Mouse (Mus musculus): Measurements from ENCODE around the gene Phf14. TPM values are rescaled to one million over a fixed set of nuclear protein-coding genes. Genes with fewer than 3 reads are reported as not detected.

Gene Phf14
- total and polyA plus RNA-seq, 3 experiments: 25.7 to 58.7 (median 29.6) TPM

- Histone ChIP-seq H3K4me1 (ENCODE audit: control insufficient read depth in 1 of 2, insufficient read depth in 2 of 2, low read length in 2 of 2) (peaks cover 0 to 5% of the 10 kb centered on the region in 2 experiments; a peak in 2 of 4 replicates), H3K36me3 (ENCODE audit: control insufficient read depth in 1 of 2, insufficient read depth in 2 of 2, low read length in 2 of 2) (peaks cover 0 to 2% of the 10 kb centered on the region in 2 experiments; a peak in 2 of 4 replicates), H3K9ac (ENCODE audit: control insufficient read depth, low read depth, low read length, poor library complexity, severe bottlenecking) (no peak overlapping the region), H3K27ac (ENCODE audit: control insufficient read depth, low read depth, low read length) (no peak overlapping the region), H3K27me3 (ENCODE audit: control insufficient read depth in 1 of 2, insufficient read depth in 2 of 2, low read length in 2 of 2) (no peaks in the 10 kb centered on the region), H3K9me3 (replicated peaks; ENCODE audit: insufficient read depth, low read length) (no peaks in the 10 kb centered on the region), H3K4me3 (ENCODE audit: control insufficient read depth in 1 of 2, insufficient read depth in 1 of 2, low read depth in 2 of 2, low read length in 2 of 2) (no peak overlapping the region), H3K79me2 (ENCODE audit: control insufficient read depth, insufficient read depth, low read length, poor library complexity) (no peaks in the 10 kb centered on the region)
- TF ChIP-seq USF1 (IDR thresholded peaks at IDR 0.05; ENCODE audit: low read depth, low read length) (no peak), CTCF (IDR thresholded peaks at IDR 0.05 in 2 of 3, conservative IDR thresholded peaks at IDR 0.05 in 1 of 3; ENCODE audit: control insufficient read depth in 1 of 3, insufficient read depth in 1 of 3, low read depth in 2 of 3, low read length in 3 of 3, poor library complexity in 1 of 3, severe bottlenecking in 1 of 3) (no peak), MAX (IDR thresholded peaks at IDR 0.05; ENCODE audit: low read length) (no peak), TBP (IDR thresholded peaks at IDR 0.05; ENCODE audit: low read depth, low read length) (no peak), BHLHE40 (IDR thresholded peaks at IDR 0.05; ENCODE audit: borderline replicate concordance, low read depth, low read length) (no peak), GABPA (IDR thresholded peaks at IDR 0.05; ENCODE audit: low read depth, low read length) (no peak), POLR2A (IDR thresholded peaks at IDR 0.05; ENCODE audit: control insufficient read depth in 1 of 2, insufficient read depth in 1 of 2, low read depth in 1 of 2, low read length in 2 of 2, poor library complexity in 1 of 2) (no peak), KAT2A (conservative IDR thresholded peaks at IDR 0.05; ENCODE audit: low read depth, low read length) (no peak), ZMIZ1 (IDR thresholded peaks at IDR 0.05; ENCODE audit: low read depth, low read length) (no peak), CHD1 (IDR thresholded peaks at IDR 0.05; ENCODE audit: low read depth, low read length) (no peak), TAL1 (IDR thresholded peaks at IDR 0.05; ENCODE audit: low read length) (no peak), MXI1 (IDR thresholded peaks at IDR 0.05; ENCODE audit: low read depth, low read length) (no peak), ETS1 (IDR thresholded peaks at IDR 0.05; ENCODE audit: low read depth, low read length) (no peak), MAZ (IDR thresholded peaks at IDR 0.05; ENCODE audit: low read depth, low read length) (no peak), MAFK (IDR thresholded peaks at IDR 0.05; ENCODE audit: borderline replicate concordance, low read depth, low read length) (no peak), NELFE (IDR thresholded peaks at IDR 0.05; ENCODE audit: low read depth, low read length) (no peak), SMC3 (IDR thresholded peaks at IDR 0.05; ENCODE audit: low read depth, low read length) (no peak)
- DNase-seq (ENCODE audit: low read depth, low spot score): no peak
These were observed 172.8 kb downstream of the Phf14 start for GRCm38 (mm10) chr6:12080423-12080822.

GRCm38 (mm10) chr6:12081722-12082121, 174.1 kb downstream of the Phf14 start:
- Histone ChIP-seq H3K27me3 (ENCODE audit: control insufficient read depth in 1 of 2, insufficient read depth in 2 of 2, low read length in 2 of 2) (no peaks in the 10 kb centered on the region), H3K9me3 (replicated peaks; ENCODE audit: insufficient read depth, low read length) (no peaks in the 10 kb centered on the region), H3K79me2 (ENCODE audit: control insufficient read depth, insufficient read depth, low read length, poor library complexity) (no peaks in the 10 kb centered on the region), H3K9ac (ENCODE audit: control insufficient read depth, low read depth, low read length, poor library complexity, severe bottlenecking) (no peak overlapping the region), H3K36me3 (ENCODE audit: control insufficient read depth in 1 of 2, insufficient read depth in 2 of 2, low read length in 2 of 2) (peaks cover 0 to 2% of the 10 kb centered on the region in 2 experiments; a peak in 2 of 4 replicates), H3K27ac (ENCODE audit: control insufficient read depth, low read depth, low read length) (no peak overlapping the region), H3K4me1 (ENCODE audit: control insufficient read depth in 1 of 2, insufficient read depth in 2 of 2, low read length in 2 of 2) (peaks cover 0 to 5% of the 10 kb centered on the region in 2 experiments; a peak in 2 of 4 replicates), H3K4me3 (ENCODE audit: control insufficient read depth in 1 of 2, insufficient read depth in 1 of 2, low read depth in 2 of 2, low read length in 2 of 2) (no peak overlapping the region)
- TF ChIP-seq ETS1 (IDR thresholded peaks at IDR 0.05; ENCODE audit: low read depth, low read length) (no peak), SMC3 (IDR thresholded peaks at IDR 0.05; ENCODE audit: low read depth, low read length) (no peak), ZMIZ1 (IDR thresholded peaks at IDR 0.05; ENCODE audit: low read depth, low read length) (no peak), UBTF (IDR thresholded peaks at IDR 0.05; ENCODE audit: borderline replicate concordance, insufficient read depth, low read depth, low read length) (no peak), ELF1 (IDR thresholded peaks at IDR 0.05; ENCODE audit: low read depth, low read length) (no peak), TBP (IDR thresholded peaks at IDR 0.05; ENCODE audit: low read depth, low read length) (no peak), RAD21 (IDR thresholded peaks at IDR 0.05; ENCODE audit: low read depth, low read length) (no peak), CHD1 (IDR thresholded peaks at IDR 0.05; ENCODE audit: low read depth, low read length) (no peak), POLR2AphosphoS5 (IDR thresholded peaks at IDR 0.05; ENCODE audit: borderline replicate concordance, low read depth, low read length) (no peak), TAL1 (IDR thresholded peaks at IDR 0.05; ENCODE audit: low read length) (no peak), CTCF (IDR thresholded peaks at IDR 0.05 in 2 of 3, conservative IDR thresholded peaks at IDR 0.05 in 1 of 3; ENCODE audit: control insufficient read depth in 1 of 3, insufficient read depth in 1 of 3, low read depth in 2 of 3, low read length in 3 of 3, poor library complexity in 1 of 3, severe bottlenecking in 1 of 3) (no peak), USF2 (IDR thresholded peaks at IDR 0.05; ENCODE audit: borderline replicate concordance in 1 of 2, insufficient read depth in 1 of 2, low read depth in 1 of 2, low read length in 2 of 2) (no peak), MYC (IDR thresholded peaks at IDR 0.05; ENCODE audit: low read depth, low read length) (no peak), MXI1 (IDR thresholded peaks at IDR 0.05; ENCODE audit: low read depth, low read length) (no peak), HCFC1 (IDR thresholded peaks at IDR 0.05; ENCODE audit: low read depth, low read length) (no peak)
- no peak for DNase-seq (ENCODE audit: low read depth, low spot score)
